In the genomic region with DNA sequence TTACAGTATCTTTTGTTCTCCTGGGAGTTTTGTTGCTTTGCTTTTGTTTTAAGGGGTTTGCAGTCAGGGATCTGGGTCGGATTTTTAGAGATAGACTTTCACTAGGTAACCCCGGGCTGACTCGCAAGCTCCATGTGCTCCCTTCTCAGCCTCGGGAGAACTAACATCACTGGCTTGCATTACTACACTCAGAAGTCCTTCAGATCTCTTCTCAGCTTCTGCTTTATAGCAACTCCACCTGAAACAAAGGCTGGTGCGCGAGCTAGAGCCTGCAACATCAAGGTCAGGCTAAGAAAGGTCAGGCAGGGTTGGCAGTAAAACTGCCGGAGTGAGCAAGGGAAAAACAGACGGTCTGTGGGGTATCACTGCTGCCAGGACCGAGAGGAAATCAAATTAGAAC, we compare ENCODE assay signal across 36 mouse cellular contexts. TPM values are rescaled to one million over a fixed set of nuclear protein-coding genes. Genes with fewer than 3 reads are reported as not detected.
DNase-seq lines count a peak whose midpoint lies in the region; ATAC-seq lines count a peak whose summit lies in the region.
"Had no signal": no experiment of that assay in that cellular context is flagged by ENCODE, and none has a peak within 500 bp of the region (broad histone marks: within the 10 kb centered on the region; RNA-seq: fewer than 3 reads in every experiment).

No protein-coding gene starts in this region.

- H3K9ac ChIP-seq in heart, embryonic 13.5 days = no peak overlapping the region
- no peak overlapping the region for H3K9ac ChIP-seq in heart, embryonic 12.5 days
- no peak overlapping the region for H3K9ac ChIP-seq in kidney, embryonic 16.5 days (replicated peaks; ENCODE audit: low read length)
- H3K9ac ChIP-seq: embryonic facial prominence, embryonic 13.5 days; forebrain, embryonic 15.5 days; hindbrain, embryonic 12.5 days; intestine, embryonic 15.5 days; liver, embryonic 14.5 days; midbrain, embryonic 13.5 days; neural tube, embryonic 13.5 days had no signal

- H3K27me3 ChIP-seq in heart, embryonic 13.5 days (replicated peaks) = no peaks in the 10 kb centered on the region
- H3K27me3 ChIP-seq in heart, embryonic 12.5 days (replicated peaks) = no peaks in the 10 kb centered on the region
- no peaks in the 10 kb centered on the region for H3K27me3 ChIP-seq in kidney, embryonic 16.5 days (ENCODE audit: insufficient read depth, low read length)
- H3K27me3 ChIP-seq: embryonic facial prominence, embryonic 13.5 days; forebrain, embryonic 15.5 days; hindbrain, embryonic 12.5 days; intestine, embryonic 15.5 days; midbrain, embryonic 13.5 days; neural tube, embryonic 13.5 days had no signal

- H3K27ac ChIP-seq in heart, embryonic 13.5 days (replicated peaks) = no peak overlapping the region
- no peak overlapping the region for H3K27ac ChIP-seq in heart, embryonic 12.5 days (ENCODE audit: poor library complexity, severe bottlenecking)
- no peak overlapping the region for H3K27ac ChIP-seq in kidney, embryonic 16.5 days (ENCODE audit: low read length)
- H3K27ac ChIP-seq: embryonic facial prominence, embryonic 13.5 days; forebrain, embryonic 10.5 days; forebrain, embryonic 15.5 days; hindbrain, embryonic 12.5 days; hindbrain, postnatal 0 days; intestine, embryonic 15.5 days; left cerebral cortex, adult 2 months; liver, embryonic 14.5 days; macrophage; midbrain, embryonic 13.5 days; neural tube, embryonic 13.5 days had no signal

- no peaks in the 10 kb centered on the region for H3K9me3 ChIP-seq in heart, embryonic 13.5 days
- H3K9me3 ChIP-seq in heart, embryonic 12.5 days (replicated peaks) = 0 out of 2 replicates have a peak, but pooled peaks cover 3% of the 10 kb centered on the region
- no peaks in the 10 kb centered on the region for H3K9me3 ChIP-seq in kidney, embryonic 16.5 days (ENCODE audit: low read length)
- H3K9me3 ChIP-seq: embryonic facial prominence, embryonic 13.5 days; forebrain, embryonic 10.5 days; forebrain, embryonic 15.5 days; hindbrain, embryonic 12.5 days; intestine, embryonic 15.5 days; midbrain, embryonic 13.5 days; neural tube, embryonic 13.5 days had no signal

- peak; percentile 24 for DNase-seq in adrenal gland, adult 2 months
- DNase-seq in adrenal gland, postnatal 4 days (ENCODE audit: low spot score in 2 of 2) = no peak
- DNase-seq in kidney, postnatal 36 days = no peak
- peak; percentile 16 for DNase-seq in forelimb bud, embryonic 11.5 days (ENCODE audit: low read depth, low spot score)
- DNase-seq in spleen, postnatal 10 days (ENCODE audit: low spot score in 2 of 2) = no peak
- DNase-seq: cerebellum, adult 11 months; cerebellum, adult 9-10 months; cerebellum, postnatal 36 days; gastrocnemius, postnatal 10 days; kidney, postnatal 10 days; liver; lung, adult 2 months; lung, postnatal 10 days; right cerebral cortex, postnatal 4 days; thymus, adult 2 months; thymus, postnatal 36 days had no signal

- H3K4me1 ChIP-seq in heart, embryonic 13.5 days = no peaks in the 10 kb centered on the region
- H3K4me1 ChIP-seq in heart, embryonic 12.5 days (replicated peaks) = no peaks in the 10 kb centered on the region
- H3K4me1 ChIP-seq in kidney, embryonic 16.5 days (ENCODE audit: insufficient read depth, low read length) = peaks cover 6% of the 10 kb centered on the region; the same call in 1 of the 2 replicates
- H3K4me1 ChIP-seq: embryonic facial prominence, embryonic 13.5 days; forebrain, embryonic 10.5 days; forebrain, embryonic 15.5 days; hindbrain, embryonic 12.5 days; intestine, embryonic 15.5 days; midbrain, embryonic 13.5 days; neural tube, embryonic 13.5 days had no signal

- 44% methylated on average over 9 of the region's 9 CpGs for WGBS in heart, embryonic 13.5 days
- 49% methylated on average over 9 of the region's 9 CpGs for WGBS in heart, embryonic 12.5 days
- WGBS in kidney, embryonic 16.5 days = 16% methylated on average over 9 of the region's 9 CpGs

- H3K36me3 ChIP-seq in heart, embryonic 13.5 days = no peaks in the 10 kb centered on the region
- H3K36me3 ChIP-seq in heart, embryonic 12.5 days = no peaks in the 10 kb centered on the region
- no peaks in the 10 kb centered on the region for H3K36me3 ChIP-seq in kidney, embryonic 16.5 days (ENCODE audit: insufficient read depth, low read length)
- H3K36me3 ChIP-seq: embryonic facial prominence, embryonic 13.5 days; forebrain, embryonic 10.5 days; forebrain, embryonic 15.5 days; hindbrain, embryonic 12.5 days; intestine, embryonic 15.5 days; midbrain, embryonic 13.5 days; neural tube, embryonic 13.5 days had no signal

- no peak overlapping the region for H3K4me3 ChIP-seq in heart, embryonic 13.5 days
- no peak overlapping the region for H3K4me3 ChIP-seq in heart, embryonic 12.5 days
- H3K4me3 ChIP-seq in kidney, embryonic 16.5 days (ENCODE audit: low read length) = no peak overlapping the region
- H3K4me3 ChIP-seq: embryonic facial prominence, embryonic 13.5 days; forebrain, embryonic 10.5 days; forebrain, embryonic 15.5 days; hindbrain, embryonic 12.5 days; intestine, embryonic 15.5 days; left cerebral cortex, adult 2 months; midbrain, embryonic 13.5 days; neural tube, embryonic 13.5 days had no signal

- no peak for ATAC-seq in heart, embryonic 13.5 days (ENCODE audit: extremely low read depth, insufficient number of reproducible peaks, low FRiP score, low TSS enrichment)
- ATAC-seq in heart, embryonic 12.5 days (ENCODE audit: insufficient number of reproducible peaks, low FRiP score) = no peak
- no peak for ATAC-seq in kidney, embryonic 16.5 days (ENCODE audit: low FRiP score, low TSS enrichment)
- ATAC-seq: forebrain, embryonic 15.5 days; hindbrain, postnatal 0 days; intestine, embryonic 15.5 days; midbrain, embryonic 13.5 days had no signal

- H3K4me2 ChIP-seq in heart, embryonic 13.5 days = peak overlapping the region; percentile 18; the same call in 1 of the 2 replicates
- no peak overlapping the region for H3K4me2 ChIP-seq in heart, embryonic 12.5 days
- peak overlapping the region; percentile 17; the same call in 1 of the 2 replicates for H3K4me2 ChIP-seq in kidney, embryonic 16.5 days (replicated peaks; ENCODE audit: low read depth, low read length)
- H3K4me2 ChIP-seq: embryonic facial prominence, embryonic 13.5 days; forebrain, embryonic 15.5 days; heart, embryonic 11.5 days; hindbrain, embryonic 12.5 days; intestine, embryonic 15.5 days; midbrain, embryonic 13.5 days; neural tube, embryonic 13.5 days had no signal

RNA-seq across cellular contexts. Expression of a gene that starts 34.2 kb away (rescaled TPM):
- total RNA-seq in adrenal gland, adult 2 months (2021) = not detected
- polyA plus RNA-seq in adrenal gland, adult 2 months (2012; rRNA removed) = not detected in 2 replicates
- total RNA-seq in adrenal gland, postnatal 4 days (2021) = not detected
- polyA plus RNA-seq in heart, embryonic 13.5 days (2015; fragmentation: Nextera tagmentation; extraction: Ambion mirVana) = not detected in 2 replicates
- not detected in 2 replicates for polyA plus RNA-seq in heart, embryonic 12.5 days (2016; fragmentation: Nextera tagmentation; extraction: Ambion mirVana)
- not detected in 2 replicates for polyA plus RNA-seq in kidney, embryonic 16.5 days (2015; fragmentation: Nextera tagmentation; extraction: Ambion mirVana)
- total RNA-seq: gastrocnemius, postnatal 10 days; heart, postnatal 25 days; megakaryocyte-erythroid progenitor cell, adult 5-6 weeks; MEL had no signal
- polyA plus RNA-seq: embryonic facial prominence, embryonic 13.5 days; forebrain, embryonic 10.5 days; forebrain, embryonic 15.5 days; gonadal fat pad, adult 2 months; heart, embryonic 11.5 days; hindbrain, embryonic 12.5 days; intestine, embryonic 15.5 days; liver, embryonic 14.5 days; lung, adult 2 months; macrophage; neural tube, embryonic 13.5 days; spleen, adult 2 months; thymus, adult 2 months had no signal

Comparison
In these comparisons a context has a peak if more than half of its experiments do, and no peak if none do; other contexts are left out.
1. DNase-seq: peak in adrenal gland, adult 2 months (single experiment) and forelimb bud, embryonic 11.5 days (single experiment); none in adrenal gland, postnatal 4 days (0 of 2), kidney, postnatal 36 days (0 of 2) and spleen, postnatal 10 days (0 of 2).